Mouse (Mus musculus): ENCODE data around the gene Wdr5b. TPM values are rescaled to one million over a fixed set of nuclear protein-coding genes. Genes with fewer than 3 reads are reported as not detected.
A peak's percentile ranks its signal among the peaks of the same experiment; 100 is the strongest.
"Not testable (repeated sequence)": the region's sequence is repeated elsewhere in the genome, so short reads cannot be mapped to it uniquely, and the experiment has no call there.

Wdr5b gene
- polyA plus RNA-seq, 1 experiment from 2014 or later = 13.2 TPM

- H3K9ac ChIP-seq (replicated peaks) = no peak overlapping the region
- ATAC-seq (ENCODE audit: low FRiP score, low read depth) = no peak
- H3K4me1 ChIP-seq = no peaks in the 10 kb centered on the region
- H3K4me2 ChIP-seq (replicated peaks) = no peak overlapping the region
- H3K9me3 ChIP-seq = no peaks in the 10 kb centered on the region
- WGBS = 89% methylated on average over 6 of the region's 6 CpGs
- peaks cover 36% of the 10 kb centered on the region for H3K36me3 ChIP-seq
- H3K27me3 ChIP-seq = no peaks in the 10 kb centered on the region
- no peak overlapping the region for H3K27ac ChIP-seq (replicated peaks)
- H3K4me3 ChIP-seq = no peak overlapping the region
These were observed 12.7 kb downstream of the Wdr5b start for GRCm38 (mm10) chr16:36053524-36054275.

- H3K9me3 ChIP-seq = no peaks in the 10 kb centered on the region
- no peak overlapping the region for H3K27ac ChIP-seq (replicated peaks)
- H3K4me2 ChIP-seq (replicated peaks) = no peak overlapping the region
- H3K27me3 ChIP-seq = no peaks in the 10 kb centered on the region
- H3K4me3 ChIP-seq = no peak overlapping the region
- H3K9ac ChIP-seq (replicated peaks) = no peak overlapping the region
- H3K4me1 ChIP-seq = no peaks in the 10 kb centered on the region
- peaks cover 24% of the 10 kb centered on the region for H3K36me3 ChIP-seq
- ATAC-seq (ENCODE audit: low FRiP score, low read depth) = no peak
- WGBS = 94% methylated on average over 8 of the region's 8 CpGs
These were observed 13.9 kb downstream of the Wdr5b start for GRCm38 (mm10) chr16:36054920-36055319.

GRCm38 (mm10) chr16:36056416-36056815 is 15.4 kb downstream of the Wdr5b start:
- H3K27me3 ChIP-seq = no peaks in the 10 kb centered on the region
- H3K27ac ChIP-seq (replicated peaks) = no peak overlapping the region
- peaks cover 12% of the 10 kb centered on the region for H3K36me3 ChIP-seq
- no peak overlapping the region for H3K9ac ChIP-seq (replicated peaks)
- no peak for ATAC-seq (ENCODE audit: low FRiP score, low read depth)
- no peak overlapping the region for H3K4me2 ChIP-seq (replicated peaks)
- no peak overlapping the region for H3K4me3 ChIP-seq
- WGBS = 87% methylated on average over 11 of the region's 11 CpGs
- no peaks in the 10 kb centered on the region for H3K4me1 ChIP-seq
- H3K9me3 ChIP-seq = no peaks in the 10 kb centered on the region

GRCm38 (mm10) chr16:36057933-36058475 is 17.0 kb downstream of the Wdr5b start:
- Histone ChIP-seq H3K27ac (replicated peaks) (no peak overlapping the region), H3K36me3 (peaks cover 4% of the 10 kb centered on the region; the same call in 1 of the 2 replicates), H3K4me2 (replicated peaks) (no peak overlapping the region), H3K4me3 (no peak overlapping the region), H3K9me3 (no peaks in the 10 kb centered on the region), H3K9ac (replicated peaks) (no peak overlapping the region), H3K4me1 (no peaks in the 10 kb centered on the region), H3K27me3 (no peaks in the 10 kb centered on the region)
- 84% methylated on average over 8 of the region's 8 CpGs for WGBS
- no peak for ATAC-seq (ENCODE audit: low FRiP score, low read depth)

- H3K9ac ChIP-seq (replicated peaks); ATAC-seq (ENCODE audit: low FRiP score, low read depth); H3K27me3 ChIP-seq; H3K9me3 ChIP-seq; H3K4me1 ChIP-seq; H3K4me3 ChIP-seq; H3K36me3 ChIP-seq; H3K4me2 ChIP-seq (replicated peaks); H3K27ac ChIP-seq (replicated peaks): not testable (repeated sequence)
- 90% methylated on average over 1 of the region's 1 CpGs for WGBS
These were observed 21.5 kb downstream of the Wdr5b start for GRCm38 (mm10) chr16:36062534-36062933.

- no peaks in the 10 kb centered on the region for H3K27me3 ChIP-seq
- WGBS = 78% methylated on average over 2 of the region's 2 CpGs
- no peak overlapping the region for H3K4me2 ChIP-seq (replicated peaks)
- H3K4me3 ChIP-seq = no peak overlapping the region
- ATAC-seq (ENCODE audit: low FRiP score, low read depth) = no peak
- 0 out of 2 replicates have a peak, but pooled peaks cover 2% of the 10 kb centered on the region for H3K4me1 ChIP-seq
- H3K27ac ChIP-seq (replicated peaks) = no peak overlapping the region
- H3K9me3 ChIP-seq = no peaks in the 10 kb centered on the region
- no peaks in the 10 kb centered on the region for H3K36me3 ChIP-seq
- H3K9ac ChIP-seq (replicated peaks) = no peak overlapping the region
These were observed 22.3 kb downstream of the Wdr5b start for GRCm38 (mm10) chr16:36063315-36063714.

GRCm38 (mm10) chr16:36064904-36065303 is 23.9 kb downstream of the Wdr5b start:
- Histone ChIP-seq H3K27ac (replicated peaks) (no peak overlapping the region), H3K9me3 (no peaks in the 10 kb centered on the region), H3K9ac (replicated peaks) (no peak overlapping the region), H3K4me3 (no peak overlapping the region), H3K4me1 (peaks cover 12% of the 10 kb centered on the region), H3K4me2 (replicated peaks) (no peak overlapping the region), H3K27me3 (no peaks in the 10 kb centered on the region), H3K36me3 (no peaks in the 10 kb centered on the region)
- no peak for ATAC-seq (ENCODE audit: low FRiP score, low read depth)
- WGBS = 88% methylated on average over 5 of the region's 5 CpGs

- no peak overlapping the region for H3K4me3 ChIP-seq
- no peaks in the 10 kb centered on the region for H3K27me3 ChIP-seq
- no peak for ATAC-seq (ENCODE audit: low FRiP score, low read depth)
- peaks cover 21% of the 10 kb centered on the region for H3K4me1 ChIP-seq
- H3K9ac ChIP-seq (replicated peaks) = no peak overlapping the region
- no peaks in the 10 kb centered on the region for H3K9me3 ChIP-seq
- no peaks in the 10 kb centered on the region for H3K36me3 ChIP-seq
- H3K27ac ChIP-seq (replicated peaks) = no peak overlapping the region
- WGBS = 81% methylated on average over 2 of the region's 2 CpGs
- no peak overlapping the region for H3K4me2 ChIP-seq (replicated peaks)
These were observed 26.7 kb downstream of the Wdr5b start for GRCm38 (mm10) chr16:36067694-36068093.

GRCm38 (mm10) chr16:36068356-36068755 is 27.4 kb downstream of the Wdr5b start:
- no peak overlapping the region for H3K9ac ChIP-seq (replicated peaks)
- H3K4me3 ChIP-seq = no peak overlapping the region
- H3K4me2 ChIP-seq (replicated peaks) = no peak overlapping the region
- ATAC-seq (ENCODE audit: low FRiP score, low read depth) = no peak
- peaks cover 24% of the 10 kb centered on the region for H3K4me1 ChIP-seq
- H3K36me3 ChIP-seq = no peaks in the 10 kb centered on the region
- H3K9me3 ChIP-seq = no peaks in the 10 kb centered on the region
- no peak overlapping the region for H3K27ac ChIP-seq (replicated peaks)
- no peaks in the 10 kb centered on the region for H3K27me3 ChIP-seq
- 87% methylated on average over 3 of the region's 3 CpGs for WGBS

- H3K9me3 ChIP-seq = no peaks in the 10 kb centered on the region
- no peaks in the 10 kb centered on the region for H3K27me3 ChIP-seq
- peak overlapping the region; percentile 75; the same call in 1 of the 2 replicates for H3K9ac ChIP-seq (replicated peaks)
- no peak overlapping the region for H3K27ac ChIP-seq (replicated peaks)
- peak overlapping the region; percentile 73 for H3K4me2 ChIP-seq (replicated peaks)
- peak overlapping the region; percentile 79 for H3K4me3 ChIP-seq
- ATAC-seq (ENCODE audit: low FRiP score, low read depth) = no peak
- H3K36me3 ChIP-seq = no peaks in the 10 kb centered on the region
- H3K4me1 ChIP-seq = peaks cover 24% of the 10 kb centered on the region
- WGBS = 37% methylated on average over 9 of the region's 9 CpGs
These were observed 29.0 kb downstream of the Wdr5b start for GRCm38 (mm10) chr16:36069819-36070575.

- ATAC-seq (ENCODE audit: low FRiP score, low read depth) = peak; percentile 67; the same call in 1 of the 2 replicates
- Histone ChIP-seq H3K4me3 (peak overlapping the region; percentile 79), H3K4me1 (peaks cover 24% of the 10 kb centered on the region), H3K36me3 (no peaks in the 10 kb centered on the region), H3K27me3 (no peaks in the 10 kb centered on the region), H3K27ac (replicated peaks) (peak overlapping the region; percentile 99), H3K9ac (replicated peaks) (peak overlapping the region; percentile 75), H3K4me2 (replicated peaks) (peak overlapping the region; percentile 73), H3K9me3 (no peaks in the 10 kb centered on the region)
- WGBS = 0% methylated on average over 16 of the region's 16 CpGs
These were observed 30.1 kb downstream of the Wdr5b start for GRCm38 (mm10) chr16:36071071-36071449.
